In genomic region chr14:23734200-23734599, GRCm38 (mm10) we compare ENCODE assay signal across 18 mouse cellular contexts.
"Had no signal": no experiment of that assay in that cellular context is flagged by ENCODE, and none has a peak within 500 bp of the region (broad histone marks: within the 10 kb centered on the region; RNA-seq: fewer than 3 reads in every experiment).

No protein-coding gene starts in this region.

- H3K9me3 ChIP-seq: limb, embryonic 12.5 days; liver, embryonic 13.5 days; lung, embryonic 15.5 days; midbrain, embryonic 15.5 days; neural tube, embryonic 13.5 days; stomach, embryonic 15.5 days had no signal

- H3K36me3 ChIP-seq: limb, embryonic 12.5 days; liver, embryonic 13.5 days; lung, embryonic 15.5 days; midbrain, embryonic 15.5 days; neural tube, embryonic 13.5 days; stomach, embryonic 15.5 days had no signal

- H3K27ac ChIP-seq: kidney, postnatal 0 days; layer of hippocampus, adult 2 months; limb, embryonic 12.5 days; liver, embryonic 13.5 days; lung, embryonic 15.5 days; macrophage; midbrain, embryonic 15.5 days; neural tube, embryonic 13.5 days; stomach, embryonic 15.5 days had no signal

- DNase-seq: liver; liver, embryonic 13.5 days; liver, postnatal 0 days; lung, postnatal 14 days; retina, postnatal 1 day; right cerebral cortex, postnatal 4 days; thymus, adult 2 months; thymus, postnatal 25 days had no signal

- H3K9ac ChIP-seq: limb, embryonic 12.5 days; liver, embryonic 13.5 days; liver, postnatal 0 days; lung, embryonic 15.5 days; midbrain, embryonic 15.5 days; neural tube, embryonic 13.5 days; stomach, embryonic 15.5 days had no signal

- H3K4me3 ChIP-seq: layer of hippocampus, adult 2 months; limb, embryonic 12.5 days; liver, embryonic 13.5 days; lung, embryonic 15.5 days; megakaryocyte, embryonic 14.5 days; midbrain, embryonic 15.5 days; neural tube, embryonic 13.5 days; stomach, embryonic 15.5 days had no signal

- H3K27me3 ChIP-seq: limb, embryonic 12.5 days; liver, embryonic 13.5 days; lung, embryonic 15.5 days; megakaryocyte, embryonic 14.5 days; midbrain, embryonic 15.5 days; neural tube, embryonic 13.5 days; stomach, embryonic 15.5 days had no signal

- H3K4me1 ChIP-seq: limb, embryonic 12.5 days; liver, embryonic 13.5 days; lung, embryonic 15.5 days; megakaryocyte, embryonic 14.5 days; midbrain, embryonic 15.5 days; neural tube, embryonic 13.5 days; stomach, embryonic 15.5 days had no signal

- H3K4me2 ChIP-seq: limb, embryonic 12.5 days; liver, embryonic 13.5 days; lung, embryonic 15.5 days; midbrain, embryonic 11.5 days; midbrain, embryonic 15.5 days; neural tube, embryonic 13.5 days; stomach, embryonic 15.5 days had no signal

- ATAC-seq: liver, postnatal 0 days; midbrain, embryonic 15.5 days had no signal
